Mouse (Mus musculus) forebrain, embryonic 12.5 days (tissue): ENCODE data around the gene Fbxl18. TPM values are rescaled to one million over a fixed set of nuclear protein-coding genes. Genes with fewer than 3 reads are reported as not detected.

Experiments used
- ATAC-seq: fragments of 200-750 bp; cut with Nextera tagmentation; 2 replicates; pipeline ENCODE4 v1.8.0; 2017; ENCODE audit warnings: moderate TSS enrichment; ENCODE audit not compliant: low FRiP score
- H3K27ac ChIP-seq: fragments of 300-500 bp; sonication (generic); 2 replicates; pipeline ENCODE4 v1.5.1; 2016; ENCODE audit warnings: mild to moderate bottlenecking
- H3K27me3 ChIP-seq: fragments of 300-500 bp; sonication (generic); 2 replicates; pipeline ENCODE4 v1.6.1; 2016; ENCODE audit warnings: mild to moderate bottlenecking
- H3K36me3 ChIP-seq: fragments of 300-500 bp; sonication (generic); replicated peaks from 2 replicates; pipeline ENCODE4 v1.6.1; 2016; ENCODE audit warnings: mild to moderate bottlenecking
- H3K4me1 ChIP-seq: fragments of 300-500 bp; sonication (generic); 2 replicates; pipeline ENCODE4 v1.6.1; 2016
- H3K4me2 ChIP-seq: fragments of 300-500 bp; sonication (generic); 2 replicates; pipeline ENCODE4 v1.6.1; 2016; ENCODE audit warnings: mild to moderate bottlenecking, moderate library complexity
- H3K4me3 ChIP-seq: fragments of 300-500 bp; sonication (generic); replicated peaks from 2 replicates; pipeline ENCODE4 v1.5.1; 2016; ENCODE audit warnings: mild to moderate bottlenecking
- H3K9ac ChIP-seq: fragments of 300-500 bp; sonication (generic); 2 replicates; pipeline ENCODE4 v1.6.1; 2016; ENCODE audit warnings: mild to moderate bottlenecking
- H3K9me3 ChIP-seq: fragments of 300-500 bp; sonication (generic); 2 replicates; pipeline ENCODE4 v1.6.1; 2016
- WGBS: fragments of 180-500 bp; shearing (Covaris S2); methylation state at CpG from one replicate; pipeline ENCODE4 v1.1.7; 2016; 5-methylcytosine and 5-hydroxymethylcytosine counted together
- polyA plus RNA-seq: library from polyadenylated mRNA; unstranded; fragments of >200 nt; fragmentation: Nextera tagmentation; extraction: Ambion mirVana; gene quantifications from 2 replicates; pipeline ENCODE4 v1.2.1, GENCODE M21; 2016

The Fbxl18 gene
- polyA plus RNA-seq, result 24.0 and 24.6 TPM in 2 replicates

DNA sequence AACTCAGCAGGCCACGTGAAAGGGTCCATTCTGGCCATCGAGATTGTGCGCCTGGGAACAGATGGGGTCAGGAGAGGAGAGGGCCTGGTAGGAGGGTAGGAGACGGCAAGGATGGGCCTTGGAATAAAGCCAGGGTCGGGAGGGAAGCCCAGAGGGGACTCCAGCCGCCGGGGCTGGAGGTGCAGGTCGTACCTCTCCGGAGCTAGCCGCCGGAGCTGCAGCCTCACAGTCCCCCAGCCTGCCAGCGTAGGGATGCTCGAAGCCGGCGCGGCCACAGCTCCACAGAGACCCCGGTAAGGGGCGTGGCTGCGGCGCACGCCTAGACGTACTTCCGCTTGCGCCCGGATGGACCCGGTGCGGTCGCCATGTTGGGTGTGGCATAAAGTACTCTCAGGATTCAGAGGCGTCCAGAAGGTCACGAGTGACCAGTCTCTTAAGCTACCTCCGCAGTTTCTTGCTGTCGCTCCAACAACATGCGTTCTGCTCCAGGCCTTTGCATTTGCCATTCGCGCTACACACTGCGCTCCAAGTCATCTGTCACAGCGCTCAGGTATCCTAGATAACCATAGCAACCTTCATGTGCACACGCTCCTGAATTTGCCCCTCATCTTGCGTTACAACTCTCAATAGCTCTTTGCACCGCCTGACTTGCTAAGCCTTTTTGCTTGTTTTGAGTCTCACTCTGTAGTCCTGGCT is at the start of gene Fbxl18:
TSS of gene Fbxl18 (minus strand) at position 504 of the 696 bp plus-strand sequence.
- Histone ChIP-seq H3K9me3 (no peaks in the 10 kb centered on the region), H3K27me3 (no peaks in the 10 kb centered on the region), H3K9ac (peak within 1 kb of the TSS; percentile 80), H3K4me2 (peak within 1 kb of the TSS; percentile 93), H3K27ac (peak within 1 kb of the TSS; percentile 68), H3K4me3 (peak within 1 kb of the TSS; percentile 74), H3K36me3 (peaks cover 18% of the 10 kb centered on the region), H3K4me1 (peaks cover 26% of the 10 kb centered on the region)
- under 1% methylated on average over 40 of the region's 40 CpGs for WGBS
- peak; percentile 97 for ATAC-seq

- Histone ChIP-seq H3K4me3 (no peak overlapping the region), H3K9me3 (peaks cover 4% of the 10 kb centered on the region), H3K4me2 (no peak overlapping the region), H3K36me3 (no peaks in the 10 kb centered on the region), H3K27ac (no peak overlapping the region), H3K27me3 (no peaks in the 10 kb centered on the region), H3K4me1 (0 out of 2 replicates have a peak, but pooled peaks cover 4% of the 10 kb centered on the region), H3K9ac (no peak overlapping the region)
- WGBS, result 63% methylated on average over 2 of the region's 2 CpGs
- ATAC-seq, result no peak
Measured at GRCm38 (mm10) chr5:142940393-142940792, 45.2 kb upstream of the Fbxl18 start.

- peaks cover 4% of the 10 kb centered on the region for H3K9me3 ChIP-seq
- WGBS, result 36% methylated on average over 19 of the region's 19 CpGs
- no peaks in the 10 kb centered on the region for H3K36me3 ChIP-seq
- H3K9ac ChIP-seq, result no peak overlapping the region
- no peak overlapping the region for H3K4me3 ChIP-seq
- H3K27me3 ChIP-seq, result no peaks in the 10 kb centered on the region
- H3K27ac ChIP-seq, result no peak overlapping the region
- no peak overlapping the region for H3K4me2 ChIP-seq
- H3K4me1 ChIP-seq, result 0 out of 2 replicates have a peak, but pooled peaks cover 4% of the 10 kb centered on the region
- no peak for ATAC-seq
Measured at GRCm38 (mm10) chr5:142937956-142938727, 42.9 kb upstream of the Fbxl18 start.

- no peak overlapping the region for H3K27ac ChIP-seq
Measured at GRCm38 (mm10) chr5:142936336-142936719, 41.1 kb upstream of the Fbxl18 start.

DNA sequence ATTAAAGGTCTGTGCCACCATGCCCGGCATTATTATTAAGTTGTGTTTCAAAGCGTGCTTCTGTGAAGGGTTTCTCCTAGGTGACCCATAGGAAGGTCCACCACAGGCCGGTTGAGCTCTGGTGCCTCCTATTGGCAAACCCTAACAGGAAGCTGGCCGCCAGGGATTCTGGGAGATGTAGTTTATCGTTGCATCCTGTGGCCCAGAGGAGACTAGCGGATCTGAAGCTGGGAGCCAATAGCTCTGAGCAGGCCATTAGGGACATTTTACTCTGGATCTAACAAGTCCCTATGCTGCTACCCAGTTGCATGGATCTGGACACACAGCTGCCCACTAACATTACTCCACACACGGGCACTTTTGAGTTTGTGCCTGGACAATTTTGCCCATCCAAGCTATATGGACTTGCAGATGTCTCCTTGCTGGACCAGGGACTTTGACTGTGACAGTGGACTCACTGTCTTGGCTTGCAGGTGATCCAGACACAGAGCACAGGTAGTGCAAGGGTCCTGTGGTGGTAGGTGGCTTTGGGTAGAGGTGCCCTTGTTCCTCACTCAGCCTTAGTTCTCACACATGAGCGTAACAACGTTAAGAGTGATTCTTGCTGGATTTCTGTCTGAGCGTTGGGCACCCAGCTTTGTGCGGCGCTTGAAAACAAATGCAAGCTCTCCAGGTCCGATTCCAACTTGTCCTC is 40.6 kb upstream of the Fbxl18 start:
- ATAC-seq, result peak; percentile 75; the same call in 1 of the 2 replicates
- Histone ChIP-seq H3K4me2 (peak overlapping the region; percentile 42), H3K4me1 (peaks cover 9% of the 10 kb centered on the region; the same call in 1 of the 2 replicates), H3K36me3 (no peaks in the 10 kb centered on the region), H3K4me3 (peak overlapping the region; percentile 5), H3K9ac (peak overlapping the region; percentile 8; the same call in 1 of the 2 replicates), H3K27ac (no peak overlapping the region), H3K9me3 (peaks cover under 1% of the 10 kb centered on the region; the same call in 1 of the 2 replicates), H3K27me3 (peaks cover 2% of the 10 kb centered on the region; the same call in 1 of the 2 replicates)
- 16% methylated on average over 13 of the region's 13 CpGs for WGBS

More at GRCm38 (mm10) chr5:142936336-142936719, 41.1 kb upstream of the Fbxl18 start:
- H3K4me3 ChIP-seq, result peak overlapping the region; percentile 5
- H3K4me2 ChIP-seq, result peak overlapping the region; percentile 42
- no peaks in the 10 kb centered on the region for H3K36me3 ChIP-seq
- H3K4me1 ChIP-seq, result peaks cover 9% of the 10 kb centered on the region; the same call in 1 of the 2 replicates
- no peaks in the 10 kb centered on the region; the same call in 1 of the 2 replicates for H3K27me3 ChIP-seq
- ATAC-seq, result peak; percentile 54
- H3K9me3 ChIP-seq, result peaks cover 4% of the 10 kb centered on the region
- WGBS, result 4% methylated on average over 17 of the region's 17 CpGs
- H3K9ac ChIP-seq, result peak overlapping the region; percentile 8; the same call in 1 of the 2 replicates

DNA sequence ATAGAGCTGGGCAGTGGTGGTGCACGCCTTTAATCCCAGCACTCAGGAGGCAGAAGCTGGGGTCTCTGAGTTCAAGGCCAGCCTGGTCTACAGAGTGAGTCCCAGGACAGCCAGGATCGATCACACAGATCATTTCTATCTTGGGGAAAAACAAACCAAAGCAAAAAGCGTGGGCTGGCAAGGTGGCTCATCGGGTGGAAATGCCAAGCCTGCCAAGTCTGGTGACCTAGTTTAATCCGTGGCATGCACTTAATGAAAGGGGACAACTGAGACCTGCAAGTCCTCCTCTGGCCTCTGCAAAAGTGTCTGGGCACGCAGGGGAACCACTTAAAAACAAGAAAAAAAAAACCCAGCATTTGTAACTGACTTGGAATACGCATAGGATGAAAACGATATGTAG is 37.5 kb upstream of the Fbxl18 start:
- no peak overlapping the region for H3K9ac ChIP-seq
- 80% methylated on average over 8 of the region's 8 CpGs for WGBS
- peaks cover 18% of the 10 kb centered on the region for H3K27me3 ChIP-seq

GRCm38 (mm10) chr5:142932084-142932685 is 37.0 kb upstream of the Fbxl18 start:
- peak; percentile 25; the same call in 1 of the 2 replicates for ATAC-seq
- H3K27me3 ChIP-seq, result peaks cover 23% of the 10 kb centered on the region

More for the DNA sequence above, 37.5 kb upstream of the Fbxl18 start:
- no peaks in the 10 kb centered on the region for H3K9me3 ChIP-seq
- no peak overlapping the region for H3K4me3 ChIP-seq
- H3K4me2 ChIP-seq, result no peak overlapping the region
- no peak overlapping the region for H3K27ac ChIP-seq
- ATAC-seq, result no peak
- H3K36me3 ChIP-seq, result no peaks in the 10 kb centered on the region
- H3K4me1 ChIP-seq, result peaks cover 16% of the 10 kb centered on the region

DNA sequence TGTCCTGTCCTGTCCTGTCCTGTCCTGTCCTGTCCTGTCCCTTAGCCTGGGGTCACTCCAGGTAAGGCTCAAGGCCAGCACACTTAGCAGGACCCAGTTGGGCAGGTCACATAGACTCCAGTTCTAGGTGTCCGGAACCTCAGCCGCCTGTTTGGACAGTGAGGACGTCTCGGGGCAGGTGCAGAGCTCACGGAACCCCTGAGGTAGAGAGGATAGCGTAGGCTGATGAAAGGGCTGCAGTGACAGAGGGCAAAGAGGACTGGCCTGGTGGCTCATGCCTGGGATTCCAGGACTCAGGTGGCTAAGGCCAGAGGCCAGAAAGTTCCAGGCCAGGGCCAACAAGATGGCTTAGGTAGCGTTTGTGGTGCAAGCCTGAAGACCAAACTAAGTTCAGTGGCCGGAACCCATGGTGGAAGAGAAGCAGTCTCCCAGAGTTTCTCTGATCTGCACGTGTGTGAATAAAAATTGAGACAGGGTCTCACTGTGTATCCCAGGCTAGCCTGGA is 36.1 kb upstream of the Fbxl18 start:
- H3K9me3 ChIP-seq, result no peaks in the 10 kb centered on the region
- peaks cover 29% of the 10 kb centered on the region for H3K27me3 ChIP-seq
- no peaks in the 10 kb centered on the region for H3K36me3 ChIP-seq
- peaks cover 21% of the 10 kb centered on the region for H3K4me1 ChIP-seq
- no peak overlapping the region for H3K4me3 ChIP-seq
- no peak for ATAC-seq
- no peak overlapping the region for H3K9ac ChIP-seq
- H3K27ac ChIP-seq, result no peak overlapping the region
- no peak overlapping the region for H3K4me2 ChIP-seq
- WGBS, result 87% methylated on average over 9 of the region's 9 CpGs

More at GRCm38 (mm10) chr5:142932084-142932685, 37.0 kb upstream of the Fbxl18 start:
- Histone ChIP-seq H3K27ac (no peak overlapping the region), H3K9me3 (no peaks in the 10 kb centered on the region), H3K4me3 (no peak overlapping the region), H3K9ac (no peak overlapping the region), H3K36me3 (no peaks in the 10 kb centered on the region), H3K4me2 (no peak overlapping the region), H3K4me1 (peaks cover 16% of the 10 kb centered on the region)
- 26% methylated on average over 9 of the region's 9 CpGs for WGBS

DNA sequence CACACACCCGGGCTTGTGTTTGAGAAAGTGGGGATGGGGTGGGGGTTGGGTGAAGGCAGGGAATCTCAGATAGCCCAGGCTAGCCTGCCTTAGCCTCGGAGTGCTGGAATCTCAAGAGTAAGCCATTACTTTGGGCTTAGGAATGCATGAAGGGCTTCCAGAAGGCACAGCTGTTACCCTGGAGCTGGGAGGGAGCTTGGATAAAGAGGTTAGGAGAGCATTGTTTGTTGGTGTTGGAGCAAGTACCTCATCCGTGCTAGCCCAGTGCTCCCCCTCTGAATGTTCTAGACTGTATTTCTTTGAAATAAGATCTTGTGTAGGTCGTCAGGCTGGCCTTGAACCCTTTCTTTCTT is 34.2 kb upstream of the Fbxl18 start:
- H3K4me3 ChIP-seq, result peak overlapping the region; percentile 38

GRCm38 (mm10) chr5:142928749-142929399 is 33.7 kb upstream of the Fbxl18 start:
- peak; percentile 53 for ATAC-seq

More for the DNA sequence above, 34.2 kb upstream of the Fbxl18 start:
- H3K36me3 ChIP-seq, result no peaks in the 10 kb centered on the region
- peak overlapping the region; percentile 73 for H3K4me2 ChIP-seq
- no peaks in the 10 kb centered on the region for H3K9me3 ChIP-seq
- H3K27ac ChIP-seq, result no peak overlapping the region
- H3K27me3 ChIP-seq, result peaks cover 30% of the 10 kb centered on the region
- peaks cover 20% of the 10 kb centered on the region for H3K4me1 ChIP-seq
- 15% methylated on average over 4 of the region's 4 CpGs for whole genome bisulfite sequencing
- ATAC-seq, result no peak; the same call in 1 of the 2 replicates
- H3K9ac ChIP-seq, result peak overlapping the region; percentile 55

DNA sequence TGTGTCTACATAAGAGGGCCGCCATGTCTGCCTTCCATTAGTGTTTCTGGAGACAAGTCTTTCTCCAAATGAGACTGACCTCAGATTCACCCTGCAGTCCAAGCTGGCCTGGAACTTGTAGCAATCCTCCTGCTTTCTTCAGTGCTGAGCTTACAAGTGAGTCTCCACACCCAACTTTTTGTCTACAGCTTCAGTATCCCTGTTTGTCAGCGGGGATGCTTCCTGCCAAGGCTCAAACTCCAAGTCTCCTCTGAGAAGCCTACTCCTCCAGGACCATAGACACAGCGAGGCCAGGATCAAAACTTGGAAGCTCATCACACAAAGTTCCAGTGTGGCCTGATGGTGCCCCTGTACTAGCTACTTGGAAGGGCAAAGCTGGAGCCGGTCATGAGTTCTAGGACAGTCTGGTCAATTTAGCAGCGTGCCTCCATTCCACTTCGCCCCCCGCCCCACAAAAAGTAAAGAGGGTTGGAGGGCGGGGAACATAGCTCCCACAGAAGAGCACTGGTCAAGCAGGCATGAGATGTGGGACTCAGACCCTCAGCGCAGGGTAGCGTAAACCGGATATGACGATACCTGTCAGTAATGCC is 32.2 kb upstream of the Fbxl18 start:
- WGBS, result 93% methylated on average over 12 of the region's 12 CpGs
- H3K27ac ChIP-seq, result no peak overlapping the region
- H3K4me3 ChIP-seq, result no peak overlapping the region

More at GRCm38 (mm10) chr5:142928749-142929399, 33.7 kb upstream of the Fbxl18 start:
- peak overlapping the region; percentile 38 for H3K4me3 ChIP-seq
- H3K27me3 ChIP-seq, result peaks cover 30% of the 10 kb centered on the region
- peak overlapping the region; percentile 55 for H3K9ac ChIP-seq
- peak overlapping the region; percentile 73 for H3K4me2 ChIP-seq
- WGBS, result 5% methylated on average over 35 of the region's 35 CpGs
- no peaks in the 10 kb centered on the region for H3K36me3 ChIP-seq
- no peak overlapping the region for H3K27ac ChIP-seq
- no peaks in the 10 kb centered on the region for H3K9me3 ChIP-seq
- peaks cover 20% of the 10 kb centered on the region for H3K4me1 ChIP-seq

More for the DNA sequence above, 32.2 kb upstream of the Fbxl18 start:
- H3K36me3 ChIP-seq, result no peaks in the 10 kb centered on the region
- ATAC-seq, result no peak
- peaks cover 20% of the 10 kb centered on the region for H3K4me1 ChIP-seq
- no peaks in the 10 kb centered on the region for H3K9me3 ChIP-seq
- H3K9ac ChIP-seq, result no peak overlapping the region
- H3K4me2 ChIP-seq, result no peak overlapping the region
- H3K27me3 ChIP-seq, result peaks cover 30% of the 10 kb centered on the region
